Mouse (Mus musculus): Measurements from ENCODE around the gene Olfr972. TPM values are rescaled to one million over a fixed set of nuclear protein-coding genes. Genes with fewer than 3 reads are reported as not detected.

Olfr972 gene
- polyA plus RNA-seq (2015; fragmentation: Illumina TruSeq; extraction: RNeasy Lipid Tissue Mini Kit (QIAGEN cat#74804); ENCODE audit: insufficient read depth, low read depth, low replicate concordance): not detected

DNA sequence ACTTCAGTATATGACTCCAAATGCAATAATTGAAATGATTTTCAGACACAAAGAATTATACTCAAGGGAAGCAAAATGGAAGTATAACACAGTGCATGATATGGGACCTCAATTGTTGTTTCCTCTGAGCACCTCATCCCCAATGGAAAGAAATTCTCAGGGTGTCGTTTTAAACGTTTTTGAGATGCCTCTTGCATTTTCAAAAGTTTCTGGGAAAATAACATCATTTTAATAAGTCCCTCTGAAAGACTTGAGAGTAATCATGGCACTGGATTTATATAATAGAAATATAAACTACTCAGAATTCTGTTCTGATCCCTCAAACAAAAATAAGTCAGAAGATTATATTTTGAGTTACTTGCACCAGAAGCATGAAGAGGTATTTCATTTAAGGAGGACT, at the start of gene Olfr972:
Gene Olfr972, plus strand, starts transcription at position 301 of the 400 bp plus-strand sequence.

DNA sequence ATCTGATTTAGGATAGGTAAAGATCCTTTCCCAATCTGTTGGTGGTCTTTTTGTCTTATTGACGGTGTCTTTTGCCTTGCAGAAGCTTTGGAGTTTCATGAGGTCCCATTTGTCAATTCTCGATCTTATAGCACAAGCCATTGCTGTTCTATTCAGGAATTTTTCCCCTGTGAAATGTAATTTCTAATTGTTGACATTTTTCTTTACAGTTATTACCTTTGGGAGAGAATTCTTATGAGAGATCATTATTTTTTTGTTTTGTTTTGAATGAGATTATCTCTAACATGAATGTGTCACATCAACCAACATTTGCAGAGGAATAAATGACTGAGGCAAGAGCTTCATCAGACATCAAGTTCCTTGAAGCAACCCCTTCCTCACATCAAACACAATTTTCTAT, 29.6 kb upstream of the Olfr972 start, which contains the start of gene Olfr971:
Gene Olfr971, plus strand, starts transcription at position 301 of the 400 bp plus-strand sequence.

DNA sequence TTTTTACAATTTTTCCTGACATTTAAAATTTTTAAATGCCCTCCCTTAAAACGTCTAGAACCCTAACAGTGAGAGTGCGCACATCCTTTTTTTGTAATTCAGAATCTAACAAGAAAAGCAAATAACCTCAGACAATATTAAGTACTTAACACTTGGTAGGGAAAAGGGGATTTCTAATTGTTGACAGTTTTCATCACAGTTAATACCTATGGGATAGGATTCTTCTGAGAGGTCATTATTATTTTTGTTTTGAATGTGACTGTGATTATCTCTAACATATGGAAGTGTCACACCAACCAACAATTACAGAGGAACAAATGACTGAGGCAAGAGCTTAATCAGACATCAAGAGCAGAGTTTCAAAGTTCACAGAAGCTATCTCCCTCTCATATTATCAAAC, 40.8 kb downstream of the Olfr972 start, which contains the start of gene Olfr229:
Gene Olfr229, plus strand, starts transcription at position 301 of the 400 bp plus-strand sequence.

Other genes with a start within 250 kb of the Olfr972 start
- gene Olfr960, start 245.0 kb upstream of the Olfr972 start, polyA plus RNA-seq (2015; fragmentation: Illumina TruSeq; extraction: RNeasy Lipid Tissue Mini Kit (QIAGEN cat#74804); ENCODE audit: insufficient read depth, low read depth, low replicate concordance): not detected
- gene Olfr961, start 221.3 kb upstream of the Olfr972 start, polyA plus RNA-seq (2015; fragmentation: Illumina TruSeq; extraction: RNeasy Lipid Tissue Mini Kit (QIAGEN cat#74804); ENCODE audit: insufficient read depth, low read depth, low replicate concordance): not detected
- not detected for gene Olfr963, start 199.2 kb upstream of the Olfr972 start, polyA plus RNA-seq (2015; fragmentation: Illumina TruSeq; extraction: RNeasy Lipid Tissue Mini Kit (QIAGEN cat#74804); ENCODE audit: insufficient read depth, low read depth, low replicate concordance)
- gene Olfr149, start 159.3 kb upstream of the Olfr972 start, polyA plus RNA-seq (2015; fragmentation: Illumina TruSeq; extraction: RNeasy Lipid Tissue Mini Kit (QIAGEN cat#74804); ENCODE audit: insufficient read depth, low read depth, low replicate concordance): not detected
- not detected for gene Olfr965, start 155.1 kb upstream of the Olfr972 start, polyA plus RNA-seq (2015; fragmentation: Illumina TruSeq; extraction: RNeasy Lipid Tissue Mini Kit (QIAGEN cat#74804); ENCODE audit: insufficient read depth, low read depth, low replicate concordance)
- not detected for gene Olfr150, start 135.4 kb upstream of the Olfr972 start, polyA plus RNA-seq (2015; fragmentation: Illumina TruSeq; extraction: RNeasy Lipid Tissue Mini Kit (QIAGEN cat#74804); ENCODE audit: insufficient read depth, low read depth, low replicate concordance)
- gene Olfr967, start 120.2 kb upstream of the Olfr972 start, polyA plus RNA-seq (2015; fragmentation: Illumina TruSeq; extraction: RNeasy Lipid Tissue Mini Kit (QIAGEN cat#74804); ENCODE audit: insufficient read depth, low read depth, low replicate concordance): not detected
- not detected for gene Olfr968, start 83.2 kb upstream of the Olfr972 start, polyA plus RNA-seq (2015; fragmentation: Illumina TruSeq; extraction: RNeasy Lipid Tissue Mini Kit (QIAGEN cat#74804); ENCODE audit: insufficient read depth, low read depth, low replicate concordance)
- not detected for gene Olfr969, start 75.5 kb upstream of the Olfr972 start, polyA plus RNA-seq (2015; fragmentation: Illumina TruSeq; extraction: RNeasy Lipid Tissue Mini Kit (QIAGEN cat#74804); ENCODE audit: insufficient read depth, low read depth, low replicate concordance)
- not detected for gene Olfr970, start 57.6 kb upstream of the Olfr972 start, polyA plus RNA-seq (2015; fragmentation: Illumina TruSeq; extraction: RNeasy Lipid Tissue Mini Kit (QIAGEN cat#74804); ENCODE audit: insufficient read depth, low read depth, low replicate concordance)
- not detected for gene Olfr971, start 29.5 kb upstream of the Olfr972 start, polyA plus RNA-seq (2015; fragmentation: Illumina TruSeq; extraction: RNeasy Lipid Tissue Mini Kit (QIAGEN cat#74804); ENCODE audit: insufficient read depth, low read depth, low replicate concordance)
- gene Olfr229, start 40.9 kb downstream of the Olfr972 start, polyA plus RNA-seq (2015; fragmentation: Illumina TruSeq; extraction: RNeasy Lipid Tissue Mini Kit (QIAGEN cat#74804); ENCODE audit: insufficient read depth, low read depth, low replicate concordance): not detected
- not detected for gene Olfr974, start 71.1 kb downstream of the Olfr972 start, polyA plus RNA-seq (2015; fragmentation: Illumina TruSeq; extraction: RNeasy Lipid Tissue Mini Kit (QIAGEN cat#74804); ENCODE audit: insufficient read depth, low read depth, low replicate concordance)
- not detected for gene Olfr975, start 85.6 kb downstream of the Olfr972 start, polyA plus RNA-seq (2015; fragmentation: Illumina TruSeq; extraction: RNeasy Lipid Tissue Mini Kit (QIAGEN cat#74804); ENCODE audit: insufficient read depth, low read depth, low replicate concordance)
- not detected for gene Olfr976, start 94.7 kb downstream of the Olfr972 start, polyA plus RNA-seq (2015; fragmentation: Illumina TruSeq; extraction: RNeasy Lipid Tissue Mini Kit (QIAGEN cat#74804); ENCODE audit: insufficient read depth, low read depth, low replicate concordance)
- not detected for gene Olfr978, start 125.7 kb downstream of the Olfr972 start, polyA plus RNA-seq (2015; fragmentation: Illumina TruSeq; extraction: RNeasy Lipid Tissue Mini Kit (QIAGEN cat#74804); ENCODE audit: insufficient read depth, low read depth, low replicate concordance)
- not detected for gene Olfr979, start 137.0 kb downstream of the Olfr972 start, polyA plus RNA-seq (2015; fragmentation: Illumina TruSeq; extraction: RNeasy Lipid Tissue Mini Kit (QIAGEN cat#74804); ENCODE audit: insufficient read depth, low read depth, low replicate concordance)
- not detected for gene Olfr980, start 143.2 kb downstream of the Olfr972 start, polyA plus RNA-seq (2015; fragmentation: Illumina TruSeq; extraction: RNeasy Lipid Tissue Mini Kit (QIAGEN cat#74804); ENCODE audit: insufficient read depth, low read depth, low replicate concordance)
- gene Olfr981, start 155.0 kb downstream of the Olfr972 start, polyA plus RNA-seq (2015; fragmentation: Illumina TruSeq; extraction: RNeasy Lipid Tissue Mini Kit (QIAGEN cat#74804); ENCODE audit: insufficient read depth, low read depth, low replicate concordance): not detected
- gene Olfr982, start 207.4 kb downstream of the Olfr972 start, polyA plus RNA-seq (2015; fragmentation: Illumina TruSeq; extraction: RNeasy Lipid Tissue Mini Kit (QIAGEN cat#74804); ENCODE audit: insufficient read depth, low read depth, low replicate concordance): not detected
- gene Olfr983, start 227.2 kb downstream of the Olfr972 start, polyA plus RNA-seq (2015; fragmentation: Illumina TruSeq; extraction: RNeasy Lipid Tissue Mini Kit (QIAGEN cat#74804); ENCODE audit: insufficient read depth, low read depth, low replicate concordance): not detected
- gene Olfr984, start 247.8 kb downstream of the Olfr972 start, polyA plus RNA-seq (2015; fragmentation: Illumina TruSeq; extraction: RNeasy Lipid Tissue Mini Kit (QIAGEN cat#74804); ENCODE audit: insufficient read depth, low read depth, low replicate concordance): not detected